Mouse (Mus musculus) bone marrow macrophage, adult 2 months (primary cell): ENCODE data around the gene Cttnbp2nl.

Experiments used
- CTCF ChIP-seq: IDR thresholded peaks from 2 replicates; pipeline ENCODE4 v1.5.1; 2012; ENCODE audit warnings: low read depth, mild to moderate bottlenecking, low read length, moderate library complexity
- POLR2A ChIP-seq: IDR thresholded peaks from 2 replicates; pipeline ENCODE4 v1.6.1; 2012; ENCODE audit warnings: mild to moderate bottlenecking, low read depth, low read length, borderline replicate concordance

- TF ChIP-seq POLR2A (no peak), CTCF (no peak)
Observed at GRCm38 (mm10) chr3:105061496-105061895, 8.6 kb upstream of the Cttnbp2nl start.
